Mouse (Mus musculus) liver, embryonic 14.5 days (tissue): ENCODE data around the gene Scnn1a.

Source experiments
- CTCF ChIP-seq: IDR thresholded peaks from 2 replicates; pipeline ENCODE4 v1.5.1; 2016; ENCODE audit warnings: antibody characterized with exemption, low read depth, control low read depth
- EP300 ChIP-seq: IDR thresholded peaks from 2 replicates; pipeline ENCODE4 v1.6.1; 2016; ENCODE audit warnings: antibody characterized with exemption, low read depth

- TF ChIP-seq CTCF (no peak), EP300 (no peak)
These were observed 25.2 kb downstream of the Scnn1a start for GRCm38 (mm10) chr6:125345625-125346024.
